Mouse (Mus musculus): ENCODE results near the gene Zfp408. TPM values are rescaled to one million over a fixed set of nuclear protein-coding genes. Genes with fewer than 3 reads are reported as not detected.

Zfp408 gene
- polyA plus RNA-seq (2014; fragmentation: Nextera tagmentation; extraction: Ambion mirVana) = 4.0 and 5.0 TPM in 2 replicates

- H3K4me1 ChIP-seq (ENCODE audit: control insufficient read depth, insufficient read depth, low read length) = peaks cover 13% of the 10 kb centered on the region
- peak within 1 kb of the TSS; percentile 89 for H3K27ac ChIP-seq (replicated peaks; ENCODE audit: low read depth, low read length)
- under 1% methylated on average over 43 of the region's 44 CpGs for WGBS
- H3K36me3 ChIP-seq (ENCODE audit: control insufficient read depth, insufficient read depth, low read length) = peaks cover 48% of the 10 kb centered on the region
- H3K27me3 ChIP-seq (replicated peaks; ENCODE audit: control insufficient read depth, insufficient read depth, low read length) = no peaks in the 10 kb centered on the region
- H3K4me2 ChIP-seq (ENCODE audit: low read depth, low read length) = peak within 1 kb of the TSS; percentile 84
- DNase-seq (ENCODE audit: low spot score) (peak; percentile 99), ATAC-seq (ENCODE audit: low read depth) (peak; percentile 96)
- H3K9ac ChIP-seq (ENCODE audit: low read depth, low read length) = peak within 1 kb of the TSS; percentile 86
- no peaks in the 10 kb centered on the region for H3K9me3 ChIP-seq (ENCODE audit: control insufficient read depth, low read length)
- H3K4me3 ChIP-seq (ENCODE audit: low read depth, low read length) = peak within 1 kb of the TSS; percentile 77
These were observed at the start of gene Zfp408, which contains the start of gene Arhgap1 for GRCm38 (mm10) chr2:91649553-91650359. TSS of gene Zfp408 (minus strand) at chr2:91649791. TSS of gene Arhgap1 (plus strand) at chr2:91649860.

GRCm38 (mm10) chr2:91699225-91699624 is 49.6 kb upstream of the Zfp408 start:
- no peaks in the 10 kb centered on the region for H3K9me3 ChIP-seq (ENCODE audit: control insufficient read depth, low read length)
- H3K4me1 ChIP-seq (ENCODE audit: control insufficient read depth, insufficient read depth, low read length) = no peaks in the 10 kb centered on the region
- DNase-seq (ENCODE audit: low spot score) (no peak), ATAC-seq (ENCODE audit: low read depth) (no peak)
- H3K4me2 ChIP-seq (ENCODE audit: low read depth, low read length) = no peak overlapping the region
- H3K27ac ChIP-seq (replicated peaks; ENCODE audit: low read depth, low read length) = no peak overlapping the region
- H3K36me3 ChIP-seq (ENCODE audit: control insufficient read depth, insufficient read depth, low read length) = peaks cover 15% of the 10 kb centered on the region
- H3K27me3 ChIP-seq (replicated peaks; ENCODE audit: control insufficient read depth, insufficient read depth, low read length) = no peaks in the 10 kb centered on the region
- H3K9ac ChIP-seq (ENCODE audit: low read depth, low read length) = no peak overlapping the region
- WGBS = 74% methylated on average over 1 of the region's 1 CpGs
- H3K4me3 ChIP-seq (ENCODE audit: low read depth, low read length) = no peak overlapping the region

- DNase-seq (ENCODE audit: low spot score) (no peak), ATAC-seq (ENCODE audit: low read depth) (no peak)
- Histone ChIP-seq H3K4me2 (ENCODE audit: low read depth, low read length) (no peak overlapping the region), H3K27ac (replicated peaks; ENCODE audit: low read depth, low read length) (no peak overlapping the region), H3K4me1 (ENCODE audit: control insufficient read depth, insufficient read depth, low read length) (no peaks in the 10 kb centered on the region), H3K9me3 (ENCODE audit: control insufficient read depth, low read length) (no peaks in the 10 kb centered on the region), H3K36me3 (ENCODE audit: control insufficient read depth, insufficient read depth, low read length) (peaks cover 24% of the 10 kb centered on the region), H3K9ac (ENCODE audit: low read depth, low read length) (no peak overlapping the region), H3K4me3 (ENCODE audit: low read depth, low read length) (no peak overlapping the region), H3K27me3 (replicated peaks; ENCODE audit: control insufficient read depth, insufficient read depth, low read length) (no peaks in the 10 kb centered on the region)
- 67% methylated on average over 1 of the region's 1 CpGs for WGBS
These were observed 46.6 kb upstream of the Zfp408 start for GRCm38 (mm10) chr2:91696225-91696590.

GRCm38 (mm10) chr2:91695436-91696224 is 46.0 kb upstream of the Zfp408 start:
- no peaks in the 10 kb centered on the region for H3K9me3 ChIP-seq (ENCODE audit: control insufficient read depth, low read length)
- H3K4me1 ChIP-seq (ENCODE audit: control insufficient read depth, insufficient read depth, low read length) = no peaks in the 10 kb centered on the region
- 84% methylated on average over 10 of the region's 10 CpGs for WGBS
- H3K27ac ChIP-seq (replicated peaks; ENCODE audit: low read depth, low read length) = no peak overlapping the region
- no peak overlapping the region for H3K4me2 ChIP-seq (ENCODE audit: low read depth, low read length)
- no peak overlapping the region for H3K4me3 ChIP-seq (ENCODE audit: low read depth, low read length)
- DNase-seq (ENCODE audit: low spot score) (no peak), ATAC-seq (ENCODE audit: low read depth) (no peak)
- H3K9ac ChIP-seq (ENCODE audit: low read depth, low read length) = no peak overlapping the region
- peaks cover 24% of the 10 kb centered on the region for H3K36me3 ChIP-seq (ENCODE audit: control insufficient read depth, insufficient read depth, low read length)
- no peaks in the 10 kb centered on the region for H3K27me3 ChIP-seq (replicated peaks; ENCODE audit: control insufficient read depth, insufficient read depth, low read length)

- H3K4me1 ChIP-seq (ENCODE audit: control insufficient read depth, insufficient read depth, low read length) = no peaks in the 10 kb centered on the region
- WGBS = 86% methylated on average over 7 of the region's 7 CpGs
These were observed 39.9 kb upstream of the Zfp408 start for GRCm38 (mm10) chr2:91689452-91689851.

GRCm38 (mm10) chr2:91683919-91684318 is 34.3 kb upstream of the Zfp408 start:
- H3K9me3 ChIP-seq (ENCODE audit: control insufficient read depth, low read length) = no peaks in the 10 kb centered on the region
- DNase-seq (ENCODE audit: low spot score) (no peak), ATAC-seq (ENCODE audit: low read depth) (no peak)
- WGBS = 79% methylated on average over 8 of the region's 8 CpGs
- H3K4me1 ChIP-seq (ENCODE audit: control insufficient read depth, insufficient read depth, low read length) = no peaks in the 10 kb centered on the region
- H3K4me2 ChIP-seq (ENCODE audit: low read depth, low read length) = no peak overlapping the region
- H3K4me3 ChIP-seq (ENCODE audit: low read depth, low read length) = no peak overlapping the region
- H3K27me3 ChIP-seq (replicated peaks; ENCODE audit: control insufficient read depth, insufficient read depth, low read length) = no peaks in the 10 kb centered on the region
- H3K27ac ChIP-seq (replicated peaks; ENCODE audit: low read depth, low read length) = no peak overlapping the region
- H3K36me3 ChIP-seq (ENCODE audit: control insufficient read depth, insufficient read depth, low read length) = peaks cover 77% of the 10 kb centered on the region
- no peak overlapping the region for H3K9ac ChIP-seq (ENCODE audit: low read depth, low read length)

More at GRCm38 (mm10) chr2:91689452-91689851, 39.9 kb upstream of the Zfp408 start:
- Histone ChIP-seq H3K4me3 (ENCODE audit: low read depth, low read length) (no peak overlapping the region), H3K4me2 (ENCODE audit: low read depth, low read length) (no peak overlapping the region), H3K9me3 (ENCODE audit: control insufficient read depth, low read length) (no peaks in the 10 kb centered on the region), H3K27me3 (replicated peaks; ENCODE audit: control insufficient read depth, insufficient read depth, low read length) (no peaks in the 10 kb centered on the region), H3K36me3 (ENCODE audit: control insufficient read depth, insufficient read depth, low read length) (peaks cover 49% of the 10 kb centered on the region), H3K27ac (replicated peaks; ENCODE audit: low read depth, low read length) (no peak overlapping the region), H3K9ac (ENCODE audit: low read depth, low read length) (no peak overlapping the region)
- peak; percentile 10 for DNase-seq (ENCODE audit: low spot score)
- ATAC-seq (ENCODE audit: low read depth) = no peak; the same call in 1 of the 2 replicates

- H3K9ac ChIP-seq (ENCODE audit: low read depth, low read length) = no peak overlapping the region
- H3K36me3 ChIP-seq (ENCODE audit: control insufficient read depth, insufficient read depth, low read length) = peaks cover 78% of the 10 kb centered on the region
- no peak overlapping the region for H3K4me3 ChIP-seq (ENCODE audit: low read depth, low read length)
- no peaks in the 10 kb centered on the region for H3K27me3 ChIP-seq (replicated peaks; ENCODE audit: control insufficient read depth, insufficient read depth, low read length)
- DNase-seq (ENCODE audit: low spot score) (peak; percentile 64), ATAC-seq (ENCODE audit: low read depth) (peak; percentile 63; the same call in 1 of the 2 replicates)
- WGBS = 53% methylated on average over 4 of the region's 4 CpGs
- no peak overlapping the region for H3K4me2 ChIP-seq (ENCODE audit: low read depth, low read length)
- no peaks in the 10 kb centered on the region for H3K4me1 ChIP-seq (ENCODE audit: control insufficient read depth, insufficient read depth, low read length)
- no peaks in the 10 kb centered on the region for H3K9me3 ChIP-seq (ENCODE audit: control insufficient read depth, low read length)
- H3K27ac ChIP-seq (replicated peaks; ENCODE audit: low read depth, low read length) = no peak overlapping the region
These were observed 33.3 kb upstream of the Zfp408 start for GRCm38 (mm10) chr2:91682850-91683249.

GRCm38 (mm10) chr2:91676961-91677360 is 27.4 kb upstream of the Zfp408 start:
- no peak overlapping the region for H3K4me2 ChIP-seq (ENCODE audit: low read depth, low read length)
- H3K4me3 ChIP-seq (ENCODE audit: low read depth, low read length) = no peak overlapping the region
- H3K9me3 ChIP-seq (ENCODE audit: control insufficient read depth, low read length) = no peaks in the 10 kb centered on the region
- H3K36me3 ChIP-seq (ENCODE audit: control insufficient read depth, insufficient read depth, low read length) = peaks cover 90% of the 10 kb centered on the region
- no peak for ATAC-seq (ENCODE audit: low read depth)
- no peak overlapping the region for H3K27ac ChIP-seq (replicated peaks; ENCODE audit: low read depth, low read length)
- no peak overlapping the region for H3K9ac ChIP-seq (ENCODE audit: low read depth, low read length)
- H3K27me3 ChIP-seq (replicated peaks; ENCODE audit: control insufficient read depth, insufficient read depth, low read length) = no peaks in the 10 kb centered on the region
- DNase-seq (ENCODE audit: low spot score) = no peak
- no peaks in the 10 kb centered on the region for H3K4me1 ChIP-seq (ENCODE audit: control insufficient read depth, insufficient read depth, low read length)
